Mouse (Mus musculus) heart, embryonic 13.5 days (tissue): ENCODE results near the gene Gm49342. TPM values are rescaled to one million over a fixed set of nuclear protein-coding genes. Genes with fewer than 3 reads are reported as not detected.
"Not testable (repeated sequence)": the region's sequence is repeated elsewhere in the genome, so short reads cannot be mapped to it uniquely, and the experiment has no call there.

Experiments
- ATAC-seq: fragments of 200-750 bp; cut with Nextera tagmentation; 2 replicates; pipeline ENCODE4 v1.8.0; 2017; ENCODE audit warnings: moderate TSS enrichment; ENCODE audit not compliant: insufficient number of reproducible peaks, low FRiP score, low TSS enrichment; ENCODE audit errors: extremely low read depth
- H3K27ac ChIP-seq: fragments of 300-500 bp; sonication (generic); replicated peaks from 2 replicates; pipeline ENCODE4 v1.5.1; 2015; ENCODE audit warnings: moderate library complexity, mild to moderate bottlenecking, inconsistent platforms
- H3K27me3 ChIP-seq: fragments of 300-500 bp; sonication (generic); replicated peaks from 2 replicates; pipeline ENCODE4 v1.6.1; 2015; ENCODE audit warnings: mild to moderate bottlenecking, inconsistent platforms
- H3K36me3 ChIP-seq: fragments of 300-500 bp; sonication (generic); 2 replicates; pipeline ENCODE4 v1.6.1; 2015; ENCODE audit warnings: mild to moderate bottlenecking, inconsistent platforms
- H3K4me1 ChIP-seq: fragments of 300-500 bp; sonication (generic); 2 replicates; pipeline ENCODE4 v1.6.1; 2015; ENCODE audit warnings: inconsistent platforms
- H3K4me2 ChIP-seq: fragments of 300-500 bp; sonication (generic); 2 replicates; pipeline ENCODE4 v1.6.1; 2015; ENCODE audit warnings: inconsistent platforms, mild to moderate bottlenecking, moderate library complexity
- H3K4me3 ChIP-seq: fragments of 300-500 bp; sonication (generic); 2 replicates; pipeline ENCODE4 v1.5.1; 2015; ENCODE audit warnings: moderate library complexity, mild to moderate bottlenecking, inconsistent platforms
- H3K9ac ChIP-seq: fragments of 300-500 bp; sonication (generic); 2 replicates; pipeline ENCODE4 v1.6.1; 2015; ENCODE audit warnings: inconsistent platforms, mild to moderate bottlenecking, moderate library complexity
- H3K9me3 ChIP-seq: fragments of 300-500 bp; sonication (generic); 2 replicates; pipeline ENCODE4 v1.6.1; 2016; ENCODE audit warnings: inconsistent platforms
- WGBS: fragments of 180-500 bp; shearing (Covaris S2); methylation state at CpG from one replicate; pipeline ENCODE4 v1.1.7; 2015; ENCODE audit warnings: mixed read lengths; 5-methylcytosine and 5-hydroxymethylcytosine counted together
- polyA plus RNA-seq: library from polyadenylated mRNA; unstranded; fragments of >200 nt; fragmentation: Nextera tagmentation; extraction: Ambion mirVana; gene quantifications from 2 replicates; pipeline ENCODE4 v1.2.1, GENCODE M21; 2015

Gene Gm49342
- polyA plus RNA-seq, 1 experiment from 2014 or later, result not detected

- H3K4me3 ChIP-seq, result peak overlapping the region; percentile 93
- 59% methylated on average over 1 of the region's 1 CpGs for WGBS
- peak overlapping the region; percentile 78 for H3K4me2 ChIP-seq
- not testable (repeated sequence) for ATAC-seq, H3K9me3 ChIP-seq, H3K27me3 ChIP-seq
- H3K27ac ChIP-seq, result peak overlapping the region; percentile 94; the same call in 1 of the 2 replicates
- H3K4me1 ChIP-seq, result peaks cover 22% of the 10 kb centered on the region
- H3K36me3 ChIP-seq, result peaks cover 49% of the 10 kb centered on the region
- H3K9ac ChIP-seq, result peak overlapping the region; percentile 92
Measured at GRCm38 (mm10) chr14:50923437-50923836, 20.9 kb upstream of the Gm49342 start.

GRCm38 (mm10) chr14:50924281-50925064 lies 19.8 kb upstream of the Gm49342 start, which contains the start of the genes Osgep and Apex1:
Gene Osgep, minus strand, starts transcription at chr14:50924893.
Gene Apex1, plus strand, starts transcription at chr14:50924968.
- under 1% methylated on average over 57 of the region's 57 CpGs for WGBS
- peak within 1 kb of the TSS; percentile 94 for H3K27ac ChIP-seq

GRCm38 (mm10) chr14:50925111-50925920 lies 19.0 kb upstream of the Gm49342 start:
- WGBS, result 2% methylated on average over 38 of the region's 38 CpGs
- Histone ChIP-seq H3K4me1 (peaks cover 35% of the 10 kb centered on the region), H3K27ac (peak overlapping the region; percentile 94), H3K9me3 (no peaks in the 10 kb centered on the region), H3K4me3 (peak overlapping the region; percentile 93), H3K9ac (peak overlapping the region; percentile 92), H3K4me2 (peak overlapping the region; percentile 78), H3K36me3 (peaks cover 44% of the 10 kb centered on the region), H3K27me3 (no peaks in the 10 kb centered on the region)
- ATAC-seq, result peak; percentile 5; the same call in 1 of the 2 replicates

More at GRCm38 (mm10) chr14:50924281-50925064, 19.8 kb upstream of the Gm49342 start, which contains the start of the genes Osgep and Apex1:
- peaks cover 27% of the 10 kb centered on the region for H3K4me1 ChIP-seq
- peak within 1 kb of the TSS; percentile 78 for H3K4me2 ChIP-seq
- peak; percentile 93 for ATAC-seq
- peak within 1 kb of the TSS; percentile 92 for H3K9ac ChIP-seq
- no peaks in the 10 kb centered on the region for H3K9me3 ChIP-seq
- no peaks in the 10 kb centered on the region for H3K27me3 ChIP-seq
- H3K36me3 ChIP-seq, result peaks cover 51% of the 10 kb centered on the region
- peak within 1 kb of the TSS; percentile 93 for H3K4me3 ChIP-seq

DNA sequence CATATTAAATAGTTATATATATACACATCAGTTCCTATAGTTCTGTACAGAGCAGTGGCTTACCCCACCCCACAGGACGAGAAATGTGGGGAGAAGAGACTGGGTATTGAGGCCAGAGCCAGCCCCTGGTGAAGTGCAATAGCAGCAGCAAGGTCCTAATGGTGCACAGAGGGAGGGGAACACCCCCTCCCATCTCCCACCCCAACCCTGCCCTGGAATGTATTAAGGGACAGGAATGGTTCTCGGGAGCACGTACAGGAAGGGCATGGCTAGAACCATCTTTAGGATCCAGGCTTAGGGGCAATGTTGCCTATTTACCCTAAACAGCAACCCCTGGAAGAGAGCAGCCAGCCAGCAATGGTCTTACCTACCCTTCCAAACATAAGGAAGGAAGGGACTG lies 17.0 kb upstream of the Gm49342 start:
- peaks cover 37% of the 10 kb centered on the region for H3K36me3 ChIP-seq
- H3K4me2 ChIP-seq, result no peak overlapping the region
- no peak overlapping the region for H3K27ac ChIP-seq
- no peaks in the 10 kb centered on the region for H3K27me3 ChIP-seq
- WGBS, result 78% methylated on average over 3 of the region's 3 CpGs
- H3K9ac ChIP-seq, result no peak overlapping the region
- no peak for ATAC-seq
- H3K4me3 ChIP-seq, result no peak overlapping the region
- no peaks in the 10 kb centered on the region for H3K9me3 ChIP-seq
- H3K4me1 ChIP-seq, result peaks cover 40% of the 10 kb centered on the region

GRCm38 (mm10) chr14:50929951-50930350 lies 14.4 kb upstream of the Gm49342 start:
- Histone ChIP-seq H3K36me3 (peaks cover 37% of the 10 kb centered on the region), H3K27ac (peak overlapping the region; percentile 89), H3K4me2 (peak overlapping the region; percentile 88), H3K9ac (peak overlapping the region; percentile 99), H3K9me3 (no peaks in the 10 kb centered on the region), H3K4me3 (peak overlapping the region; percentile 99), H3K4me1 (peaks cover 32% of the 10 kb centered on the region), H3K27me3 (no peaks in the 10 kb centered on the region)
- no peak for ATAC-seq
- WGBS, result 13% methylated on average over 10 of the region's 10 CpGs

DNA sequence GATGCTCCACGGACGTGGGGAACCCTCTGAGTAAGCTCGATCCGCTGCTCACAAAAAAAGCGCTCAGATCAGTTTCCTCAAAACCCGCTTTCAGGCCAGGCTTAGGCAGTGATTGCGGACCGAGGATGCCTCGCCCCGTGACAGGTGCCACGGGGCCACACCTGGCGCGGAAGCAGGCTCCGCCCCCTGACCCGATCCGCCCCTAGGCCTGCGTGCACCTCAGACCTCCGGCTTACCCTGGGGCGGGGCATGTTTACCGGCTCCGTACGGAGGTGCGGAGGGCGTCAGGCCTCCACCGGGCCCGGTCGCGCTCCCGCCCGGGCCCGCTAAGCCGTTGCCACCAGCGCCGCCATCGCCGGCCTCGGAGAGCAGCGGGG lies 14.0 kb upstream of the Gm49342 start:
- H3K4me1 ChIP-seq, result peaks cover 32% of the 10 kb centered on the region
- H3K4me2 ChIP-seq, result peak overlapping the region; percentile 88
- H3K36me3 ChIP-seq, result peaks cover 37% of the 10 kb centered on the region
- H3K27me3 ChIP-seq, result no peaks in the 10 kb centered on the region
- peak overlapping the region; percentile 99 for H3K4me3 ChIP-seq
- H3K9me3 ChIP-seq, result no peaks in the 10 kb centered on the region
- WGBS, result under 1% methylated on average over 38 of the region's 38 CpGs
- peak overlapping the region; percentile 89 for H3K27ac ChIP-seq
- peak overlapping the region; percentile 99 for H3K9ac ChIP-seq
- ATAC-seq, result peak; percentile 77

DNA sequence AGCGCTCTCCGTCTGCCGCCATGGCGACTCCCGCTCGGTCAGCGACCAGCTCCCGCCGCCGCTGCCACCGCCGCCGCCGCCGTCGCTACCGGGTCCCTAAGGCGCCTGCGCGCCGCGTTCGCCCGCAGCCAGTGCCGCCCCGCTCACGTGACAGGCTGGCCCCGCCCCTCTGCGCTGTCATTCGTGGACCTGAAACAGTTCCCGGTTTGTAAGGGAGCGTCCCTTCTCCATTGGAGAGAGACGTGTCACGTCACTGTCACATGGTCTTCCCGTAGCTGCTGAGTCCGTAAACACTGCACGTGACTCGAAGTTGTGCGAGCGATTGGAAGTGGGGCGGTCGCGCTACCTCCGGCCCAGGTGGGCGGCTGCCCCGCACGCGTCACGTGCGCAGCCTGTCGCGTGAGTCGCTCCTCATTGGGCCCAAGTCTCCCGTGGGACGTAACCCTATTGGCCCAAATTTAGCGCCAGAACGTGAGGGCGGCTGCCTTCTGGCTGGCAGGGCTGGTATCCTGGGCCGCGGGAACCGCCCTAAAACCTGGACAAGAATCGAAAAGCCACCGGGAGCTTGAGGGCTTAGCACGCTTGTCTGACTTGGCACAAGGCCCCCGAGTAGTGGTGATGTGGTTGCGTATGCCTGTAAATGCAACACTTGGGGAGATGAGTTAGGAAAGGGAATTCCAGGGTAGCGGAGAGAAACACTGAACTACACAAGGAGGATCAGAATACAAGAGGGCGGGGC lies 13.4 kb upstream of the Gm49342 start, which contains the start of the genes Pip4p1 and Pnp:
TSS of gene Pip4p1 (minus strand) at position 103 of the 739 bp plus-strand sequence.
TSS of gene Pnp (plus strand) at position 329 of the 739 bp plus-strand sequence.
- Histone ChIP-seq H3K4me1 (peaks cover 26% of the 10 kb centered on the region), H3K27ac (peak within 1 kb of the TSS; percentile 89), H3K9me3 (no peaks in the 10 kb centered on the region), H3K4me2 (peak within 1 kb of the TSS; percentile 88), H3K4me3 (peak within 1 kb of the TSS; percentile 99), H3K9ac (peak within 1 kb of the TSS; percentile 99), H3K27me3 (no peaks in the 10 kb centered on the region), H3K36me3 (peaks cover 37% of the 10 kb centered on the region)
- peak; percentile 97 for ATAC-seq
- WGBS, result under 1% methylated on average over 67 of the region's 68 CpGs

- H3K4me2 ChIP-seq, result peak overlapping the region; percentile 72
- H3K36me3 ChIP-seq, result peaks cover 30% of the 10 kb centered on the region
- WGBS, result 12% methylated on average over 12 of the region's 12 CpGs
- no peaks in the 10 kb centered on the region for H3K9me3 ChIP-seq
- H3K4me1 ChIP-seq, result peaks cover 21% of the 10 kb centered on the region
- peak overlapping the region; percentile 85 for H3K27ac ChIP-seq
- H3K4me3 ChIP-seq, result peak overlapping the region; percentile 99
- peak overlapping the region; percentile 80 for H3K9ac ChIP-seq
- no peaks in the 10 kb centered on the region for H3K27me3 ChIP-seq
- ATAC-seq, result no peak
Measured at GRCm38 (mm10) chr14:50931493-50932020, 12.8 kb upstream of the Gm49342 start.

- H3K9me3 ChIP-seq, result no peaks in the 10 kb centered on the region
- ATAC-seq, result no peak
- H3K9ac ChIP-seq, result no peak overlapping the region
- no peak overlapping the region for H3K27ac ChIP-seq
- peaks cover 3% of the 10 kb centered on the region for H3K4me1 ChIP-seq
- no peaks in the 10 kb centered on the region for H3K36me3 ChIP-seq
- no peak overlapping the region for H3K4me2 ChIP-seq
- WGBS, result 42% methylated on average over 1 of the region's 1 CpGs
- no peak overlapping the region for H3K4me3 ChIP-seq
- 0 out of 2 replicates have a peak, but pooled peaks cover 3% of the 10 kb centered on the region for H3K27me3 ChIP-seq
Measured at GRCm38 (mm10) chr14:50936649-50937048, 7.7 kb upstream of the Gm49342 start.

- 0 out of 2 replicates have a peak, but pooled peaks cover 3% of the 10 kb centered on the region for H3K27me3 ChIP-seq
- H3K4me3 ChIP-seq, result no peak overlapping the region
- no peak overlapping the region for H3K27ac ChIP-seq
- ATAC-seq, result no peak
- no peak overlapping the region for H3K9ac ChIP-seq
- H3K36me3 ChIP-seq, result no peaks in the 10 kb centered on the region
- no peaks in the 10 kb centered on the region for H3K9me3 ChIP-seq
- WGBS, result 80% methylated on average over 3 of the region's 3 CpGs
- no peaks in the 10 kb centered on the region for H3K4me1 ChIP-seq
- H3K4me2 ChIP-seq, result no peak overlapping the region
Measured at GRCm38 (mm10) chr14:50938119-50938908, 6.0 kb upstream of the Gm49342 start.
